In the genomic region with DNA sequence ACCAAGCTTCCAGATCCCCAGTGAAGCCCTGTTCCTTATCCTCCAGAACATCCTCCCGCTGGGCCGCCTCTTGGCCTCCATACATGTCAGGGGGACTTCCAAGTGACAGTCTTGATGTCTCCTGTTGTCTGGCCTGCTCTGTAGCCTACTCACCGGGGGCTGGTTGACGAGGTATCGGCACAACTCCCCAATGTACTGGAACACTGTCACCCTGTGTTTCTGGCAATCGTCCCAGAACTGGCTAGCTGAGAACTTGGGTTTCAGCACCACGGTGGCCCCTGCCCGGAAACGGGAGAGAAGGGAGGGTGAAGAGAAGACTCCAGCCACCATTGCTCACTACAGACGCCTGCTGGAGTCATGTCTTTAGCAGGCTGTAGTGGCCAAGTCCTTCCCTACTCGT, we compare ENCODE assay signal across 10 mouse cellular contexts. TPM values are rescaled to one million over a fixed set of nuclear protein-coding genes. Genes with fewer than 3 reads are reported as not detected.
DNase-seq lines count a peak whose midpoint lies in the region; ATAC-seq and TF ChIP-seq lines count a peak whose summit lies in the region.
"Had no signal": no experiment of that assay in that cellular context is flagged by ENCODE, and none has a peak within 500 bp of the region (broad histone marks: within the 10 kb centered on the region; RNA-seq: fewer than 3 reads in every experiment).

No protein-coding gene starts in this region.

- no peak for ATAC-seq in midbrain, embryonic 16.5 days
- ATAC-seq in megakaryocyte, adult 5-6 weeks (ENCODE audit: poor library complexity, severe bottlenecking) = no peak
- no peak for ATAC-seq in activated CD4-positive, CD25-positive, alpha-beta regulatory T cell, adult 4 months

- DNase-seq in kidney, adult 2 months = peak; percentile 59
- no peak for DNase-seq in kidney, adult 8-10 months
- peak; percentile 80 for DNase-seq in adrenal gland, adult 2 months
- DNase-seq in gastrocnemius, postnatal 10 days = peak; percentile 33
- peak; percentile 39 to 77 for DNase-seq in layer of hippocampus, adult 18-20 months (ENCODE audit: low spot score in 2 of 2)

- no peak overlapping the region for H3K27ac ChIP-seq in kidney, adult 2 months (ENCODE audit: insufficient read depth, low read depth, low read length)
- H3K27ac ChIP-seq in midbrain, embryonic 16.5 days (ENCODE audit: low read length) = no peak overlapping the region
- H3K27ac ChIP-seq: macrophage had no signal

- H3K27me3 ChIP-seq in kidney, adult 2 months (replicated peaks; ENCODE audit: control insufficient read depth, insufficient read depth, low read length) = no peaks in the 10 kb centered on the region
- no peaks in the 10 kb centered on the region for H3K27me3 ChIP-seq in midbrain, embryonic 16.5 days (ENCODE audit: control insufficient read depth, insufficient read depth, low read depth, low read length)

- no peaks in the 10 kb centered on the region for H3K36me3 ChIP-seq in kidney, adult 2 months (ENCODE audit: control insufficient read depth, insufficient read depth, low read length)
- peaks cover 22% of the 10 kb centered on the region for H3K36me3 ChIP-seq in midbrain, embryonic 16.5 days (ENCODE audit: control insufficient read depth, insufficient read depth, low read length)

- 65% methylated on average over 11 of the region's 11 CpGs for WGBS in kidney, adult 2 months
- WGBS in midbrain, embryonic 16.5 days = 63% methylated on average over 11 of the region's 11 CpGs

- H3K9me3 ChIP-seq in midbrain, embryonic 16.5 days (replicated peaks; ENCODE audit: control insufficient read depth, low read length, poor library complexity, severe bottlenecking) = no peaks in the 10 kb centered on the region

- H3K4me1 ChIP-seq in kidney, adult 2 months (ENCODE audit: control insufficient read depth, insufficient read depth, low read length) = 0 out of 2 replicates have a peak, but pooled peaks cover 4% of the 10 kb centered on the region
- peaks cover 34% of the 10 kb centered on the region for H3K4me1 ChIP-seq in midbrain, embryonic 16.5 days (ENCODE audit: control insufficient read depth, insufficient read depth, low read length)

- peak overlapping the region; percentile 80 for H3K4me2 ChIP-seq in midbrain, embryonic 16.5 days (ENCODE audit: low read length)

- no peak for TF ChIP-seq CTCF in kidney, adult 2 months (conservative IDR thresholded peaks at IDR 0.05; ENCODE audit: insufficient read depth, insufficient read length, low read depth, low read length)

- peak overlapping the region; percentile 12; the same call in 1 of the 2 replicates for H3K9ac ChIP-seq in midbrain, embryonic 16.5 days (ENCODE audit: low read depth, low read length)

- no peak for TF ChIP-seq POLR2A in kidney, adult 2 months (IDR thresholded peaks at IDR 0.05; ENCODE audit: low read depth, low read length)

- H3K4me3 ChIP-seq in kidney, adult 2 months (ENCODE audit: insufficient read depth, low read depth, low read length) = no peak overlapping the region
- H3K4me3 ChIP-seq in midbrain, embryonic 16.5 days (ENCODE audit: low read depth, low read length) = peak overlapping the region; percentile 77
- H3K4me3 ChIP-seq: erythroblast, embryonic 14.5 days had no signal

RNA-seq across cellular contexts. Expression of a gene that starts 2.3 kb away (rescaled TPM):
- polyA plus RNA-seq in kidney, adult 2 months (2012; rRNA removed) = 12.9 and 16.2 TPM in 2 replicates
- total RNA-seq in adrenal gland, adult 2 months (2021) = 100 to 1,000 TPM in 1 of 2 experiments, 10 to 100 TPM in 1; 66.9 to 196 TPM
- polyA plus RNA-seq in adrenal gland, adult 2 months (2012; rRNA removed) = 384 and 508 TPM in 2 replicates
- 1 to 10 TPM; 2.1 to 3.4 TPM for total RNA-seq in gastrocnemius, postnatal 10 days (2021)
- 10 to 100 TPM; 12.3 to 12.7 TPM for total RNA-seq in layer of hippocampus, adult 18-20 months (2021)
- polyA plus RNA-seq in midbrain, embryonic 16.5 days (2015; fragmentation: Nextera tagmentation; extraction: Ambion mirVana) = 30.7 and 33.8 TPM in 2 replicates
- total RNA-seq in megakaryocyte, adult 5-6 weeks (2015) = 0.21 and 0.33 TPM in 2 replicates
- total RNA-seq in megakaryocyte, adult 5-6 weeks (2017) = 1.1 and 3.0 TPM in 2 replicates
- under 1 TPM in 1 of 2 experiments, not detected in 1; 0.21 TPM for polyA plus RNA-seq in activated CD4-positive, CD25-positive, alpha-beta regulatory T cell, adult 4 months (2017; shearing (Covaris generic))

RNA-seq across cellular contexts. Expression of a gene that starts 45.9 kb away (rescaled TPM):
- polyA plus RNA-seq in kidney, adult 2 months (2012; rRNA removed) = 22.9 and 23.6 TPM in 2 replicates
- total RNA-seq in adrenal gland, adult 2 months (2021) = 10 to 100 TPM; 81.0 to 90.6 TPM
- polyA plus RNA-seq in adrenal gland, adult 2 months (2012; rRNA removed) = 32.2 and 40.2 TPM in 2 replicates
- total RNA-seq in gastrocnemius, postnatal 10 days (2021) = 10 to 100 TPM; 18.4 to 24.3 TPM
- total RNA-seq in layer of hippocampus, adult 18-20 months (2021) = 10 to 100 TPM; 65.1 to 68.4 TPM
- 30.8 and 31.7 TPM in 2 replicates for polyA plus RNA-seq in midbrain, embryonic 16.5 days (2015; fragmentation: Nextera tagmentation; extraction: Ambion mirVana)
- 13.7 and 14.7 TPM in 2 replicates for total RNA-seq in megakaryocyte, adult 5-6 weeks (2015)
- total RNA-seq in megakaryocyte, adult 5-6 weeks (2017) = 14.9 and 20.5 TPM in 2 replicates
- polyA plus RNA-seq in activated CD4-positive, CD25-positive, alpha-beta regulatory T cell, adult 4 months (2017; shearing (Covaris generic)) = 10 to 100 TPM; 13.8 to 17.2 TPM

Comparison
In these comparisons a context has a peak if more than half of its experiments do, and no peak if none do; other contexts are left out.
1. DNase-seq: peak in kidney, adult 2 months (single experiment), adrenal gland, adult 2 months (single experiment), gastrocnemius, postnatal 10 days (single experiment) and layer of hippocampus, adult 18-20 months (2 of 2); none in kidney, adult 8-10 months (0 of 2).
2. RNA of a gene that starts 2.3 kb away (total RNA-seq): 66.9 to 196 TPM in adrenal gland, adult 2 months; 12.3 to 12.7 TPM in layer of hippocampus, adult 18-20 months, 2.1 to 3.4 TPM in gastrocnemius, postnatal 10 days and 0.21 to 3.0 TPM in megakaryocyte, adult 5-6 weeks; every median in the first group is over 4 times any median in the second.